Mouse (Mus musculus): Measurements from ENCODE around the gene H1foo.

H1foo gene

DNA sequence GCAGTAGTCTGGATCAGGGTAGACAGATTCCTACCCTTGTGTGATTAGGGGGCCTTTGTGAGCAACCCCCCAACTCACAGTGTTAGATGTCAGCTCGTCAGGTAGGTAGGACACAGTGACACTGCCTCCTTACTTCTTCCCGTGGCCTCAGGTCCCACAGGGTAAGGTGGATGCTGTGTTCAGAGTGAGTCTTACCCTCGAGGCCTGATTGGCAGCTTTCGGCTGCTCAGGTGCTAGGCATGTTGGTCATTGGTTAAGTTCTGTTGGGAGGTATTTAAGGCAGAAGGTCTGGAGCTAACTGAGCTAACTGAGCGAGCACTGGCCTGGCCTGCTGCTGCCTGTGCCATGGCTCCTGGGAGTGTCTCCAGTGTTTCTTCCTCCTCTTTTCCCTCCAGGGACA is at the start of gene H1foo:
Gene H1foo, plus strand, starts transcription at position 301 of the 400 bp plus-strand sequence.
- no peak for DNase-seq (ENCODE audit: extremely low spot score, low read depth, low spot score)

GRCm38 (mm10) chr6:115896346-115896745 is 48.4 kb upstream of the H1foo start:
- DNase-seq (ENCODE audit: extremely low spot score, low read depth, low spot score) = no peak

DNA sequence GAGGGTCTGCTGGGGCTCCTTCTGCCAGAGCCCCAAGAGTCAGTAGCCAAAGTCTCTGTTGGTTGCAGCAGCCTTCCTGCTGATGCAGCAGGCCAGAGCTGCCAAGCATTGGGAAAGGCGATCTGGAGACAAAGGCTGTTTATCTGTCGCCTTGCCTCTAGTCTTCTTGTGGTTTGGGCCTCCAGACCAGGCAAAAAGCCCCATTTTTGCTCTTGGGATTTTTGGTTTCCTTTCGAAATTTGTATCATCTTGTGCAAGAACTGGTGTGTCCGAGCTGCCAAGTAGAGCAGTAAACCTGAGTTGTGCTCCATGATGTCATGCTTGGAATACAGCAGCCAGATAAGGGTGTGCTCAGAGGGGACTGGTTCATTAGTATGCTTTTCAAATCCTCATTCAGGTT is 47.6 kb upstream of the H1foo start:
- DNase-seq (ENCODE audit: extremely low spot score, low read depth, low spot score) = no peak

- no peak for DNase-seq (ENCODE audit: extremely low spot score, low read depth, low spot score)
Measured at GRCm38 (mm10) chr6:115897926-115898520, 46.7 kb upstream of the H1foo start.

- peak; percentile 28 for DNase-seq (ENCODE audit: extremely low spot score, low read depth, low spot score)
Measured at GRCm38 (mm10) chr6:115901062-115901461, 43.7 kb upstream of the H1foo start.

- DNase-seq (ENCODE audit: extremely low spot score, low read depth, low spot score) = no peak
Measured at GRCm38 (mm10) chr6:115901489-115901931, 43.2 kb upstream of the H1foo start.

DNA sequence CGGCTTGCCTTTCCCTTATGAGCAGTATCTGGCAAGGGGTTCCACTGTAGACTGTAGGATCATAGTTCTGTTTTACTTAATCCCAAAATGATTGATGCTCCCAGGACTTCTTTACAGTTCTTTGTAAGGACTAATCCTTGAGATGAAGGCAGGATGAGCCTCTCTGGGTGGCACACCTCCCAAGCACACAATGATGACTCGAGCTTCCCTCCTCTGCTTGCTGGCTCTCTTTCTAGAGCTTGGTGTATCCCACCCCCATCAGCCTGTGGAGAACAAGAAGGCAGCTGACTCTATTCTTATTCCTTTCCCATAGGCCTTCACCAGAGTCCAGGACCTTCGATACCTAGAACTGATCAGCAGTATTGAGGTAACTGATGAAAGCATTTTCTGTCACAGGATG is 42.2 kb upstream of the H1foo start:
- DNase-seq (ENCODE audit: extremely low spot score, low read depth, low spot score) = no peak

- no peak for DNase-seq (ENCODE audit: extremely low spot score, low read depth, low spot score)
Measured at GRCm38 (mm10) chr6:115905568-115905967, 39.2 kb upstream of the H1foo start.

GRCm38 (mm10) chr6:115906455-115906854 is 38.3 kb upstream of the H1foo start:
- DNase-seq (ENCODE audit: extremely low spot score, low read depth, low spot score) = no peak

GRCm38 (mm10) chr6:115906871-115907270 is 37.9 kb upstream of the H1foo start:
- no peak for DNase-seq (ENCODE audit: extremely low spot score, low read depth, low spot score)

DNA sequence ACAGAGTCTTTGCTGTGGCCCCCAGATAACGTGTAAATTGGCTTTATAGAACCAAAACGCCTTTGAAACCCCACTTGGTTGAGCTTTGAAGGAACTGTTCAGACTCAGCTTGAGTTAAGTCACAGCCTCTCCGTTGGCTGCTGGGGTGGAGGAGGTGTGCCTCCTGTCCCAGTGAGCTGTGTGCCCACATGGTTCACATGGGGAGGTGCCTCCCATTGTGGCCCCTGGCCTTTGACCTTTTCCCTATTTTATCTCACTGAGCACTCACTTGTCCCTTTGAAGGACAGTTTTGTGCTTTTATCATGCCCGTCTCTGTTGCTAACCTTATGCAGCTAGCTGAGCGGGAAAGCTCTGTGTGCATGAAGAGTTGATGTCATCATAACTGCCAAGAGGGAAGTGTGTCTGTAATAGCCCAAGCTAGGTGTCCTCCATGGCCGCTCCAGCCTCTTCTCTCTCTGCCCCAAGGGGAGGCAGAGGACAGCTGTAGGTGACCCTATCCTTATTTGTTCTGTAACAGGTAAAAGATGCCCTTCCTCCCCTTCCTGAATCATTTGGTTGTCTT is 36.2 kb upstream of the H1foo start:
- no peak for DNase-seq (ENCODE audit: extremely low spot score, low read depth, low spot score)

- DNase-seq (ENCODE audit: extremely low spot score, low read depth, low spot score) = no peak
Measured at GRCm38 (mm10) chr6:115909052-115909451, 35.7 kb upstream of the H1foo start.

- no peak for DNase-seq (ENCODE audit: extremely low spot score, low read depth, low spot score)
Measured at GRCm38 (mm10) chr6:115909940-115910339, 34.8 kb upstream of the H1foo start.

- DNase-seq (ENCODE audit: extremely low spot score, low read depth, low spot score) = no peak
Measured at GRCm38 (mm10) chr6:115911763-115912162, 33.0 kb upstream of the H1foo start.

GRCm38 (mm10) chr6:115913482-115913881 is 31.3 kb upstream of the H1foo start:
- no peak for DNase-seq (ENCODE audit: extremely low spot score, low read depth, low spot score)

DNA sequence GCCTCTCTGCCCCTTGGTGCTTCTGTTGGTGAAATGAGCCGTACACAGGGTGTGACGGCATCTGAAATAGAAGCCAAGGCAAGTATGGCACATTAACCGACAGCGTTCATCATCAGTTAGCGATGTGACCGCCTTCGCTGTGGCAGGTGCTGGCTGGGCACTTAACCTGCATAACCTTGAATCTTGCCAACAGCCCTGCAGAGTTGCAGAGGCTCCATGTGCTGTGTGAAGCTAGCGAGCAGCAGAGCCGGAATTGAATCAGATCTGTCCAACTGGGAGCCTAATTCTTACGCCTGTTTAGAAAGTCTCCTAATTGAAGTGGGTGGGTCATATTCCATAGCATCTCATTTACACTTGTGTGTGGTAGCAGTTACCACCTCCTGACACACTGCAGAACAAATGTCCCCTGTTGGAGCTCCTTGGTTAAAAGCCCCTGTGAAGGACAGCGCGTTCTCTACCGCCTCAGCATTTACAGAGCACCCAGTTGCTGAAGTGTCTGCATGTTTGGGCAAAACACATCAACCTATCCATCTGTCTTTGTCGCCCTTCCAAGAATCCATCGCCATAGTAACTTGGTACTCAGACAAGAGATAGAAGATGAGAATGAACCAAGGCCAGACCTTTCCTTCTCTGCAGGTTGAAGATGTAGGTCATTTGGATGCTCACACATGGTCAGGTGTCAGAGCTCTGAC is 30.1 kb upstream of the H1foo start:
- no peak for DNase-seq (ENCODE audit: extremely low spot score, low read depth, low spot score)

DNA sequence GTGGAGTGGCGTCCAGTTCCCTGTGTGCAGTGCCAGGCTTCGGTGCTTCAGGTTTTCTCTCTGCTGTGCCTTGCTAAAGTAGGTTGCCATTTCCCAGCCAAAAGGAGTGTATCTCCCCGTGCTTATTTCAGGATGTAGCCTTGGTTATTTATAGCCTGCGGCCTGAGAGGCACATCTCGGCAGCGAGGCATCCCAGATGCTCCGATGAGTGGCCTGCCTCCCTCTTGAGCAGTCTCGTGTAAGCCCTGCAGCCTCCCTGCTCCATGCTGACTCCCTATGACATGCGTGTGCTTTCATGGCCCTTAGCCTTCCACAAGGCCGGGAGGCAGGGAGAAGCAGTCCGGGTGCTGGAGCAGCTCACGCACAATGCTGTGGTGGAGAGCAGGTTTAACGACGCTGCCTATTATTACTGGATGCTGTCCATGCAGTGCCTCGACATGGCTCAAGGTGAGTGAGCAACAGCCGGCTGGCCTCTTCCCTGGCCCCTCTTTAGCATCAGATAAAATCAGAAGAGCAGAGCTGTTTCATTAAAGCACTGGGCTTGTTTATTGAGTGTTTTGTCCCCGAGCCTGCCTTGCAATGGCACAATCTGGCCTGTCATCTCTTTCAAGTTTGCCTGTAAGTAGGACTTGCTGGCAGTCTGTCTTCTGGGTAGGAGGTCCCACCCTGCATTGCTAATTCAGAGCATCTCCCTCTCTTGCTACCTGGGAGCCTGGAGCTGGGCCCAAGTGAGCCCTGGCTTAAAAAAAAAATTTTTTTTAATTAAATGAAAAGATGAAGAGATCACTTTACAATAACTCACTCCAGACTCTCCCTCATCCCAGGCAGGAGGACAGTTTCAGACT is 28.9 kb upstream of the H1foo start:
- DNase-seq (ENCODE audit: extremely low spot score, low read depth, low spot score) = no peak

DNA sequence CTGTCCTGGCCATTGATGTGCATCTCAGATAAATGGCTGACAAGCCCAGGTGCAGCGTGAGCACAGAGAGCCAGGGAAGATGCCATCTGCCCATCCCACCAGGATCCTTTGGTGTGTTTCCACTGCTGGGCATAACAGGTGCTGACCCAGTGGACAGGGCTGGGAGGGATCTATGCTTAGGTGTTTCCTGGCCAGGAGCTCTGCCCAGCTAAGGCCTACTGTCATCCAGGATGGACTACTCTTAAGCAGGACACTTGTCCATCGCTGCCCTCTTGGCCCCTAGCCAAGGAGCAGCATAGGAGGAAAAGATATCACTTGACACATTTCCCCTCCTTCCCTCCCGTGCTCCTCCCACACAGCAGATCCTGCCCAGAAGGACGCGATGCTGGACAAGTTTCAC is 28.1 kb upstream of the H1foo start:
- no peak for DNase-seq (ENCODE audit: extremely low spot score, low read depth, low spot score)

- no peak for DNase-seq (ENCODE audit: extremely low spot score, low read depth, low spot score)
Measured at GRCm38 (mm10) chr6:115918615-115919014, 26.1 kb upstream of the H1foo start.

GRCm38 (mm10) chr6:115919876-115920275 is 24.9 kb upstream of the H1foo start:
- DNase-seq (ENCODE audit: extremely low spot score, low read depth, low spot score) = no peak

DNA sequence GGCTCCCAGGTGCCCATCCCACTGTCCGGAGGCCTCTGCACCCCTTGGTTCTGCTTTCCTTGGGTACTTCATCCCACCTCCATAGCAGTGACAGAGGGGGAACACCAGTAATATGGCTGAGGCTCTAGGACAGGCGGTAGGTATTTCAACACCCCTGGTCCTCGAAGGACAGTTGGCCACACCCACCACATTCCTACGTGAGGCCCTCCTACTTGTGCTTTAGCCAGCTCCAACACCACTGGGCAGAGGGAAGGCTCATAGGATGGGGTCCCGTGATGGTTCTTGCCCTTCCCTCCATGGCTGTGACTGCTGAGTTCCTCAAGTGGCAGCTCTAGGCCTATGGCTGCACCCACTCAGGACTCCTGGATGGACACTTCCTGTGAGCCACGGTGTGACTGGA is 19.9 kb upstream of the H1foo start:
- DNase-seq (ENCODE audit: extremely low spot score, low read depth, low spot score) = no peak

- DNase-seq (ENCODE audit: extremely low spot score, low read depth, low spot score) = no peak
Measured at GRCm38 (mm10) chr6:115926416-115926815, 18.3 kb upstream of the H1foo start.
